In genomic region chr15:20836991-20837390, GRCm38 (mm10) we compare ENCODE assay signal across 18 mouse cellular contexts.
DNase-seq lines count a peak whose midpoint lies in the region; ATAC-seq lines count a peak whose summit lies in the region.
"Had no signal": no experiment of that assay in that cellular context is flagged by ENCODE, and none has a peak within 500 bp of the region (broad histone marks: within the 10 kb centered on the region; RNA-seq: fewer than 3 reads in every experiment).

No protein-coding gene starts in this region.

- H3K36me3 ChIP-seq in kidney, embryonic 16.5 days (ENCODE audit: insufficient read depth, low read length) = no peaks in the 10 kb centered on the region
- no peaks in the 10 kb centered on the region for H3K36me3 ChIP-seq in hindbrain, embryonic 13.5 days
- H3K36me3 ChIP-seq: embryonic facial prominence, embryonic 12.5 days; liver, embryonic 15.5 days; stomach, embryonic 15.5 days had no signal

- 9% methylated on average over 3 of the region's 3 CpGs for WGBS in kidney, embryonic 16.5 days
- 40% methylated on average over 3 of the region's 3 CpGs for WGBS in hindbrain, embryonic 13.5 days

- H3K27ac ChIP-seq in kidney, embryonic 16.5 days (ENCODE audit: low read length) = no peak overlapping the region
- peak overlapping the region; percentile 35; the same call in 1 of the 2 replicates for H3K27ac ChIP-seq in hindbrain, embryonic 13.5 days
- H3K27ac ChIP-seq: embryonic facial prominence, embryonic 12.5 days; liver, embryonic 15.5 days; stomach, embryonic 15.5 days had no signal

- no peak for DNase-seq in kidney, adult 9 months
- DNase-seq in embryo, embryonic 11 days = peak; percentile 44
- DNase-seq in mesoderm, embryonic 11.5 days (ENCODE audit: low read depth, low spot score) = peak; percentile 71
- no peak for DNase-seq in urinary bladder, adult 2 months (ENCODE audit: low spot score)
- DNase-seq in layer of hippocampus, postnatal 25 days (ENCODE audit: extremely low spot score in 1 of 2, low spot score in 1 of 2) = no peak
- DNase-seq: adrenal gland, adult 8-10 months; cerebellum, adult 8-10 months; gastrocnemius, postnatal 25 days; heart, postnatal 36 days; kidney, postnatal 36 days; lung, postnatal 10 days had no signal

- H3K9ac ChIP-seq in kidney, embryonic 16.5 days (replicated peaks; ENCODE audit: low read length) = no peak overlapping the region
- H3K9ac ChIP-seq in hindbrain, embryonic 13.5 days = no peak overlapping the region
- H3K9ac ChIP-seq: embryonic facial prominence, embryonic 12.5 days; liver, embryonic 15.5 days; stomach, embryonic 15.5 days had no signal

- no peaks in the 10 kb centered on the region for H3K27me3 ChIP-seq in kidney, embryonic 16.5 days (ENCODE audit: insufficient read depth, low read length)
- H3K27me3 ChIP-seq in hindbrain, embryonic 13.5 days = no peaks in the 10 kb centered on the region
- H3K27me3 ChIP-seq: embryonic facial prominence, embryonic 12.5 days; liver, embryonic 15.5 days; megakaryocyte, embryonic 14.5 days; stomach, embryonic 15.5 days had no signal

- H3K4me3 ChIP-seq in kidney, embryonic 16.5 days (ENCODE audit: low read length) = no peak overlapping the region
- H3K4me3 ChIP-seq in hindbrain, embryonic 13.5 days = no peak overlapping the region
- H3K4me3 ChIP-seq: embryonic facial prominence, embryonic 12.5 days; liver, embryonic 15.5 days; megakaryocyte, embryonic 14.5 days; stomach, embryonic 15.5 days had no signal

- no peaks in the 10 kb centered on the region for H3K4me1 ChIP-seq in kidney, embryonic 16.5 days (ENCODE audit: insufficient read depth, low read length)
- H3K4me1 ChIP-seq in hindbrain, embryonic 13.5 days (replicated peaks) = peaks cover 7% of the 10 kb centered on the region
- H3K4me1 ChIP-seq: embryonic facial prominence, embryonic 12.5 days; liver, embryonic 15.5 days; megakaryocyte, embryonic 14.5 days; stomach, embryonic 15.5 days had no signal

- H3K9me3 ChIP-seq in kidney, embryonic 16.5 days (ENCODE audit: low read length) = no peaks in the 10 kb centered on the region
- H3K9me3 ChIP-seq in hindbrain, embryonic 13.5 days = no peaks in the 10 kb centered on the region
- H3K9me3 ChIP-seq: embryonic facial prominence, embryonic 12.5 days; liver, embryonic 15.5 days; megakaryocyte, embryonic 14.5 days; stomach, embryonic 15.5 days had no signal

- ATAC-seq in kidney, embryonic 16.5 days (ENCODE audit: low FRiP score, low TSS enrichment) = peak; percentile 98
- ATAC-seq in hindbrain, embryonic 13.5 days (ENCODE audit: low FRiP score) = peak; percentile 87

- H3K4me2 ChIP-seq in kidney, embryonic 16.5 days (replicated peaks; ENCODE audit: low read depth, low read length) = no peak overlapping the region
- no peak overlapping the region for H3K4me2 ChIP-seq in hindbrain, embryonic 13.5 days
- H3K4me2 ChIP-seq: embryonic facial prominence, embryonic 12.5 days; heart, embryonic 11.5 days; liver, embryonic 15.5 days; stomach, embryonic 15.5 days had no signal

Comparison
In these comparisons a context has a peak if more than half of its experiments do, and no peak if none do; other contexts are left out.
1. DNase-seq: peak in embryo, embryonic 11 days (single experiment) and mesoderm, embryonic 11.5 days (single experiment); none in kidney, adult 9 months (single experiment), urinary bladder, adult 2 months (single experiment) and layer of hippocampus, postnatal 25 days (0 of 2).